Mouse (Mus musculus) liver, embryonic 14.5 days (tissue): ENCODE data around the gene Lmntd1. TPM values are rescaled to one million over a fixed set of nuclear protein-coding genes. Genes with fewer than 3 reads are reported as not detected.

ENCODE experiments used
- ATAC-seq: fragments of 200-750 bp; cut with Nextera tagmentation; 2 replicates; pipeline ENCODE4 v1.8.0; 2017; ENCODE audit warnings: moderate number of reproducible peaks, mild to moderate bottlenecking, moderate library complexity; ENCODE audit not compliant: insufficient read depth
- DNase-seq, 3 experiments: peaks; one replicate each; pipeline ENCODE4 v3.0.0-alpha.2; 2012 to 2013; ENCODE audit warnings: low read depth in 3 of 3, low spot score in 3 of 3
- H3K27ac ChIP-seq: fragments of 300-500 bp; sonication (generic); 2 replicates; pipeline ENCODE4 v1.5.1; 2014; ENCODE audit warnings: moderate library complexity, mild to moderate bottlenecking, control low read depth, inconsistent platforms
- H3K27me3 ChIP-seq: fragments of 300-500 bp; sonication (generic); 2 replicates; pipeline ENCODE4 v1.6.1; 2014; ENCODE audit warnings: mild to moderate bottlenecking, low read length, moderate library complexity; ENCODE audit not compliant: control insufficient read depth, insufficient read depth
- H3K36me3 ChIP-seq: fragments of 300-500 bp; sonication (generic); replicated peaks from 2 replicates; pipeline ENCODE4 v1.6.1; 2014; ENCODE audit warnings: low read depth; ENCODE audit not compliant: control insufficient read depth, insufficient read depth
- H3K4me1 ChIP-seq, 2 experiments: fragments of 200-500 bp in 1 of 2; fragments of 300-500 bp in 1 of 2; sonication (generic) in 1 of 2; replicated peaks; 2 replicates each; pipeline ENCODE4 v1.6.1; 2012 to 2014; ENCODE audit warnings: antibody characterized with exemption in 1 of 2, inconsistent platforms in 1 of 2, low read length in 1 of 2; ENCODE audit not compliant: control insufficient read depth in 2 of 2, insufficient read depth in 2 of 2
- H3K4me2 ChIP-seq: fragments of 300-500 bp; sonication (generic); 2 replicates; pipeline ENCODE4 v1.6.1; 2014; ENCODE audit warnings: low read depth, mild to moderate bottlenecking, control low read depth, moderate library complexity
- H3K4me3 ChIP-seq, 2 experiments: fragments of 200-500 bp in 1 of 2; fragments of 300-500 bp in 1 of 2; sonication (generic) in 1 of 2; 2 replicates each; pipeline ENCODE4 v1.5.1; 2012 to 2014; ENCODE audit warnings: low read depth in 2 of 2, low read length in 2 of 2, mild to moderate bottlenecking in 2 of 2, control low read depth in 1 of 2, inconsistent platforms in 1 of 2, moderate library complexity in 1 of 2; ENCODE audit not compliant: insufficient read depth in 1 of 2
- H3K9ac ChIP-seq: fragments of 300-500 bp; sonication (generic); replicated peaks from 2 replicates; pipeline ENCODE4 v1.6.1; 2014; ENCODE audit warnings: mild to moderate bottlenecking, control low read depth, moderate library complexity
- H3K9me3 ChIP-seq: fragments of 300-500 bp; sonication (generic); 2 replicates; pipeline ENCODE4 v1.6.1; 2016; ENCODE audit warnings: low read length, mixed read lengths; ENCODE audit not compliant: control insufficient read depth
- CTCF ChIP-seq: IDR thresholded peaks from 2 replicates; pipeline ENCODE4 v1.5.1; 2016; ENCODE audit warnings: antibody characterized with exemption, low read depth, control low read depth
- EP300 ChIP-seq: IDR thresholded peaks from 2 replicates; pipeline ENCODE4 v1.6.1; 2016; ENCODE audit warnings: antibody characterized with exemption, low read depth
- WGBS: fragments of 180-500 bp; shearing (Covaris S2); extraction: QIAGEN DNeasy Blood & Tissue Kit; methylation state at CpG from one replicate; pipeline ENCODE4 v1.1.7; 2014; ENCODE audit not compliant: insufficient replicate concordance; 5-methylcytosine and 5-hydroxymethylcytosine counted together
- polyA plus RNA-seq, 2 experiments: library from polyadenylated mRNA; depleted of rRNA in 1 of 2; stranded (reverse) in 1 of 2; unstranded in 1 of 2; fragments of >200 nt; fragmentation: Nextera tagmentation in 1 of 2; extraction: Ambion mirVana in 1 of 2; gene quantifications; 2 replicates each; pipeline versions ENCODE4 v1.2.1 to v1.2.3; 2012 to 2014

Lmntd1 gene
- polyA plus RNA-seq, 2 experiments: 0.02 TPM; not detected in 1

DNA sequence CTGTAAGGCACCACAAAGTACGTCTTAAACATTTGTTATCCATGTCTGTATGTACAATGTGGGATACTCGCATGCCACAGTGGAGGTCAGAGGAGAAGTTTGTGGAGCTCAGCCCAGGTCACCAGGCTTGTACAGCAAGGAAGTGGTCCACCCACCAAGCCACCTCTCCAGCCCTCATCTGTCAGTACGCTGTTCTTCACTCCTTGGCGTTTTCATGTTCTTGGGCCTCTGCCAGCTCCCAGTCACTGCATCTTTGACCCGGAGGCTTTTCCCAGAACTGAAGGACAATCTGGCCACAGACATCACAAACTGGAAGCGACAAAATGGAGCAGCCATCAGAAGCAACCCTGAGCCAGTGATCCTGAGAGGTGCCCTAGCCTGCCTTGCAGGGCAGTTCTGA is 24.1 kb upstream of the Lmntd1 start:
- TF ChIP-seq EP300 (no peak), CTCF (no peak)
- Histone ChIP-seq H3K4me1 (no peaks in the 10 kb centered on the region), H3K27ac (no peak overlapping the region), H3K9me3 (no peaks in the 10 kb centered on the region), H3K9ac (no peak overlapping the region), H3K36me3 (no peaks in the 10 kb centered on the region), H3K4me2 (no peak overlapping the region), H3K4me3 (no peak overlapping the region), H3K27me3 (no peaks in the 10 kb centered on the region)
- no peak for DNase-seq
- no peak for ATAC-seq
- WGBS: 69% methylated on average over 6 of the region's 6 CpGs

DNA sequence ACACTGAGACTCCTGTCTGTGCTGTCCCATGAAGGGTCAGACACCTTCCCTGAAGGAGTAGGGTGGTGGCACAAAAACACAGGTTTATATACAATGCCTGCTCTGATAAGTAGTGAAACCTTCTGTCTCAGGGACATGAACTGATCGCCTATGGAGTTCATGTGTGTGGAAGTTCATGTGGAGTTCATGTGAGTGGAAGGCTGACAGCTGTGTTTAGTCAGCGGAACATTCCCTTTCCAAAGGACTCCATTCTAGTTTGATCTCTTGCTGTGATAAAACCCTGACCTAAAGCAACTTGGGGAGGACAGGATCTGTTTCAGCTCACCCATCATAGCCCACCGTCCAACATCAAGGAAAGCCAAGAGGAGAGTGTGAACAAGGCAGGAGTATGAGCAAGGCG is 22.6 kb upstream of the Lmntd1 start:
- TF ChIP-seq EP300 (no peak), CTCF (no peak)
- Histone ChIP-seq H3K27me3 (no peaks in the 10 kb centered on the region), H3K9me3 (no peaks in the 10 kb centered on the region), H3K4me1 (no peaks in the 10 kb centered on the region), H3K4me3 (no peak overlapping the region), H3K36me3 (no peaks in the 10 kb centered on the region), H3K9ac (no peak overlapping the region), H3K4me2 (no peak overlapping the region), H3K27ac (no peak overlapping the region)
- DNase-seq (no peak), ATAC-seq (no peak)
- WGBS: 73% methylated on average over 4 of the region's 4 CpGs

DNA sequence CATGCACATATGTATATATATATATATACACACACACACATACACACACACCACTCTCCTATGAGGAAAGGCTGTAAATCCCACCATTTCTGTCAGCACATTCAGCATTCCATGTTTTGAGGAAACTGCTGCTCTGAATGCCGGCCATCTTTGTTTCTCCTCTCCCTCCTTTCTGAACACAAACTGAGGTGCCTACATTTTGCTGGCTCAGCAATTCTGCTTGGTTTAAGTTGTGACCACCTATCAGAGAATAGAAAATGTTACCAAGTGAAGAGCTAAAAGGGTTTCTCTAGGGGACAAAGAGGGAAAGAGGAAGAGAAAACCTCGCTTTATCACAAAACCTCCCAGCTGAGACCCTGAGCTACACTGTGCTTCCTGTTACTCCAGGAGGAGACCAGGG is 20.3 kb upstream of the Lmntd1 start:
- TF ChIP-seq CTCF: no peak
- TF ChIP-seq EP300: no peak
- Histone ChIP-seq H3K9me3 (no peaks in the 10 kb centered on the region), H3K4me1 (no peaks in the 10 kb centered on the region), H3K4me2 (no peak overlapping the region), H3K27me3 (no peaks in the 10 kb centered on the region), H3K36me3 (no peaks in the 10 kb centered on the region), H3K4me3 (no peak overlapping the region), H3K27ac (no peak overlapping the region), H3K9ac (no peak overlapping the region)
- no peak for DNase-seq
- WGBS: 52% methylated on average over 2 of the region's 2 CpGs
- ATAC-seq: no peak

DNA sequence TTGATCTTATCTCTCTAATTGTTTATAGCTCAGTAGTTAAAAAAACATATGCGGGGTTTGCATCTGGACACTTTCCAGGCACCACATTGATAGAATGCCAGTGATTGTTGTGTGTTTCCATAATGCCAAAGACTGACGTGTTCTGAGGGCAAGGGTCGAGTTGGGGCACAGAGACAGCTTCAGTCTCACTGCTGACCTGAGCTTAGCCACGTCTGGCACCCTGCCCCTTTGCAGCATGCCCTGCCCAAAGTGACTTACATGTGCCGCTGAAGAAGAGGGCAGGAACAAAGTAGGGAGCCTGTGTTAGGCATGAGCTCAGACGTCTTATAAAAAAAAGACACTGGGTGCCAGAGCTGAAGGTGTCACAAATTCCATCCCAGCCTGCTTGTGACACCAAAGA is 16.1 kb upstream of the Lmntd1 start:
- H3K9ac ChIP-seq: no peak overlapping the region
- H3K4me2 ChIP-seq: no peak overlapping the region
- H3K27ac ChIP-seq: no peak overlapping the region
- H3K9me3 ChIP-seq: no peaks in the 10 kb centered on the region
- WGBS: 54% methylated on average over 6 of the region's 6 CpGs
- no peaks in the 10 kb centered on the region for H3K36me3 ChIP-seq
- TF ChIP-seq EP300 (no peak), CTCF (no peak)
- H3K27me3 ChIP-seq: no peaks in the 10 kb centered on the region
- DNase-seq: no peak
- H3K4me1 ChIP-seq: no peaks in the 10 kb centered on the region
- H3K4me3 ChIP-seq: no peak overlapping the region
- ATAC-seq: no peak

DNA sequence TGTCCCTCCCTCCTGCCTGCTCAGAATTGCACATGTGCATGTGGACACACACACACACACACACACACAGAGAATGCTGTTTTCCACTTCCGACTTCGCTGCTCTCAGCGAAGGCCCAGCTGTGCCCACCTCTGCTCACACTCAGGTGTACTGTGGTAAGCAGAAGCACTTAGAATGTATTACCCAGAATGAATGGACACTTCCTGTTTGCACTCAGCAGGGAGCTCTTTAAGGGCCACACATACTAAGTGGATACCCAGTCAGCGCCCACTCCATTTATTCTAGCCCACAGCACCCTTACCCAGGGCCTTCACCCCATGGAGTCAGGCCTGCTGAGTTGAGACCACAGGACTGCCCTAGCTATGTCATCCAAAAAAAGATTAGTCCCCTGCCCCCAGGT is 9.0 kb upstream of the Lmntd1 start:
- WGBS: 55% methylated on average over 4 of the region's 4 CpGs
- H3K27me3 ChIP-seq: no peaks in the 10 kb centered on the region
- no peaks in the 10 kb centered on the region for H3K36me3 ChIP-seq
- no peak overlapping the region for H3K4me2 ChIP-seq
- no peak for TF ChIP-seq EP300
- no peak for TF ChIP-seq CTCF
- no peak for DNase-seq
- ATAC-seq: no peak
- H3K4me1 ChIP-seq: no peaks in the 10 kb centered on the region
- no peaks in the 10 kb centered on the region for H3K9me3 ChIP-seq
- no peak overlapping the region for H3K9ac ChIP-seq
- H3K27ac ChIP-seq: no peak overlapping the region
- H3K4me3 ChIP-seq: no peak overlapping the region
